Mouse (Mus musculus): ENCODE measurements around the gene Usf2.

Gene Usf2

GRCm38 (mm10) chr7:30956756-30957366 lies at the start of gene Usf2:
TSS of gene Usf2 (minus strand) at chr7:30956803.
- peak; percentile 79 for DNase-seq

- DNase-seq: no peak
Measured at GRCm38 (mm10) chr7:31002650-31003049, 46.0 kb upstream of the Usf2 start.

DNA sequence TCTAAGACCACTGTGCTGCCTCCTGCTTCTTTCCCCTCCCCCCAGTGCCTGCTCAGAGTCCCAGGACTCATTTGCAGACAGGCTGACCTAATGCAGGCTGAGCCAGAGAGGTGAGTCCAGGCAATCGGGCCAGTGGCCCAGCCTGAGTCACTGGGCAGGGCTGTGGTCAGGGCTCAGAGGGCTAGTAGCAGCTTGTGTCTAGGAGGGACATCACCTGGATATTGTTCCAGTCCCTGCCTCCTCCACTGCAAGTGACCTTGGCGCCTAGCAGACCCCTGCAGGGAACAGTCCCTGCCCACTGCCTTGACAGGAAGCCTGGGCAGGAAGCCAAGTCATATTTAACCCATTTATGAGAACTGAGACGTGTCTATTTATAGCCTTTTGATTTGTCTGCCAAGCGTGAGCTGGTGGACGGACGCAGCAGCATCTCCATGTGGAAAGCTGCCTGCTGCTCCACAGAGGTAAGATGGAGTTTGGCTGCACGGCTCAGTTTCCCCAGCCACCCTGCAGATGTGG lies 44.0 kb upstream of the Usf2 start:
- peak; percentile 10 for DNase-seq

- DNase-seq: no peak
Measured at GRCm38 (mm10) chr7:30996491-30996890, 39.9 kb upstream of the Usf2 start.

DNA sequence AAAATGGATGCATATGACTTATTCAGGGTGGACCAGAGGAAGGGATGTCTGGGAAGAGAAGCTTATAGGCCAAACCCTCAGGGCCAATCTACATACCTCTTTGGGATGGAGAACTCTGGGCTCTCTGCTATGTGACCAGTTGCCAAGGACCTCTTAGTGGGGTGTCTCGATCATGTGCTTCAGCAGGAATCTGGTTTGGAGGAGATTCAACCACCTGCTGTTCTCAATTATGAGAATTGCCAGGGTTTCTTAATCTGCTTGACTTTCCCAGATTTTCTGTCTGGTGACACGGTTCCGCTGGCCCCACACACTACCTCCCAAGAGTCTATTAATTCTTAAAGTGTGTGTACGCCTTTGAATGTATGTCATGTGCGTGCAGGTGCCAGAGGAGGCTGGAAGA lies 37.4 kb upstream of the Usf2 start:
- no peak for DNase-seq

DNA sequence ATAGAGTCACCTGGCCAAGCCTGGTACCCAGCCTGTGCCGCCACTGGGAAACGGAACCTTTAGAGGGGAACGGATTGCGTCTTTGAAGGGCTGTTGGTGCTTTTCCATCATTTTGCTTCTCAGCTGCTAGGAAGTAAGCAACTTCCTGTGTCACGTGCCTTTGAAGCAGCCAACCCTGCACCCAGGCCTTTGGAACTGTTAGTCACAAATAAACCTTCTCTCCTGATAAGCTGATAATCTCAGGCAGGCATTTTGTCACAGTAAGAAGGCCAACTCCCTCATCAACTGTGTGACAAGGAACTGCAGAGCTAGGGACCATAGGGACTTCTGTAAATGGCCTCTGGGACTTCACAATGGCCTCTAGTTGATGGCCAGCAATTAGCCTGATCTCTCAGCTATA lies 35.5 kb upstream of the Usf2 start:
- no peak for DNase-seq

DNA sequence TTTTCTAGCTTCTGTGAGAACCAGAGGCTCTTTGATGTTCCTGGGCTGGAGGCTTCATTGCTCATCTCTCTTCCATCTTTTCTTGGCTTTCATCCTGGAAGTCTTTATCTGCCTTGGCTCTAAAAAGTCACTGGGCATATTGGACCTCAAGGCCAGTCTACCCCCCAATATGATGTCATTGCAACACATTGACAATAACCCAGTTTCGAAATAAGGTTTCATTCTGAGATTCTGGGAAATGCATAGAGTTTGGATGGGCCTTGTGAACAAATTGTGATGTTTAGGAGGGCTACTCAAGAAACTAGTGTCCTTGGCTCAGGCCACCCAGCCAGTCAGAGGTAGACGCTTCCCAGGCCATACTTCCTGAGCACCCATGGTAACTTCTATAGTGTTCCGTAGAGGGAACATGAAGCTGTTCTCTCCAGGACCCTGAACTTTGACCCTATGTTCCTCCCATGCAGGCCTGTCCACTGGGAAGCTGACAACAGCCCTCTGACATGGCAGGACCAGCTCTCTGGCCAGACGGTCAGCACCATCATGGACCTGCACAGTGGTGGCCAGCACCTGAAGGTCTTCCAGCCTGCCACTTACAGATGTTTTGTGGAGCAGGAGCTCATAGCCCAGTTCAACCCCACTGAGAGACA lies 32.0 kb upstream of the Usf2 start:
- no peak for DNase-seq

- no peak for DNase-seq
Measured at GRCm38 (mm10) chr7:30985357-30985756, 28.8 kb upstream of the Usf2 start.

DNA sequence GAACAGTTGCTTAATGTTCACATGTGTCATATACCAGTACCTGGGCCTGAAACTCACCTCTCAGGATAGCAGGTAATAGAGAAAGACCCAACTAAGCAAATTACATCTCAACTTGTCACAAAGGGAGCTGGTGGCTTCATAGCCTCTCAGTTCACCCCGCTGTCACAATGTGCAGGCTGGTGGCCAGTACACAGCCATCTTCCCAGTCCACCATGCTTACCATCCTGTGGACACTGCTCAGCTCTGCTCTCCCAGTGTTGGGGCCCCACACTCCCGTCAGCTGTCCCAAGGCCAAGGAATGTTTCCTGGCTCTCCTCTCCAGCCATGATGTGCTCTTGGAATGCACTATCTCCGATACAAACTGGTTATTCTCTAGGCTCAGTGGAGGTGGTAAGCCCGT lies 25.1 kb upstream of the Usf2 start:
- DNase-seq: no peak

GRCm38 (mm10) chr7:30973501-30974289 lies 17.1 kb upstream of the Usf2 start, which contains the start of gene Fam187b:
TSS of gene Fam187b (plus strand) at chr7:30973790.
- DNase-seq: peak; percentile 73

GRCm38 (mm10) chr7:30973251-30973500 lies 16.6 kb upstream of the Usf2 start, which contains the start of gene Lsr:
TSS of gene Lsr (minus strand) at chr7:30973464.
- DNase-seq: no peak

- DNase-seq: no peak
Measured at GRCm38 (mm10) chr7:30972426-30973250, 16.0 kb upstream of the Usf2 start.

DNA sequence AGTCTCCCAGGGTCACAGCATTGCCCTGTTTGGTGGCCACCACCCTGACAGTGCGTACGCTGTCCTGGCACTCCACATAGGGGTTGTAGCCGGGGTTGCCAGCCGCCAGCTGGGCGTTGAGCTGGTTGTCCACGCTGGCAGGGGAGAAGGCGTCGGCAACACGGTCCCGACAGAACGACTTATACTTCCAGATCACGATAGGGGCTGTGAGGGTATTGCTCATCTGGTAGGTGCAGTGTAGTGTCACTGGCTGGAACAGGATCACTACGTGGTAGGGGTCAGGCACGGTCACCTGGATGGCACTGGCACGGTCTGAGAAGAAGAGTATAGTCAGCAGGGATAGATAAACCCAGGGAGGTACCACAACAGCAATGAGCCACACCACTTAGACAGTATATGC lies 15.3 kb upstream of the Usf2 start:
- no peak for DNase-seq

DNA sequence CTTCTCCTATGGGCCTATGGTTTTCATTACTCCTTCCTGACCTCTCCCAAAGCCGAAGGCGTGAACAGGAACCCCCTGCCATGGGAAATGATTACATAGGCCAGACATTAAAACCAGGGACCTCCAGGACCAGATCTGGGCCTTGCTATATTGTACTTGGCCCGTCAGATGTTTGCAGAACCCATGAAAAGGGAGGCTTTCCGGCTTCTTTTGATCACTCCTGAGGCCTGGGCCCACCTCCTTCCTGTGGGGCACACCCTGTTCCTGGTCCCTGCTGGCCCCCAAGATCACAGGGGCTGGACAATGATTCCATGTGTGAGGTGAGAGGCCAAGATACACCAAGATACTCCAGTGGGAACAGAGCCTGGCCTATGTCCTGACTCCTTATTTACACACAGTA lies 12.6 kb upstream of the Usf2 start:
- no peak for DNase-seq

DNA sequence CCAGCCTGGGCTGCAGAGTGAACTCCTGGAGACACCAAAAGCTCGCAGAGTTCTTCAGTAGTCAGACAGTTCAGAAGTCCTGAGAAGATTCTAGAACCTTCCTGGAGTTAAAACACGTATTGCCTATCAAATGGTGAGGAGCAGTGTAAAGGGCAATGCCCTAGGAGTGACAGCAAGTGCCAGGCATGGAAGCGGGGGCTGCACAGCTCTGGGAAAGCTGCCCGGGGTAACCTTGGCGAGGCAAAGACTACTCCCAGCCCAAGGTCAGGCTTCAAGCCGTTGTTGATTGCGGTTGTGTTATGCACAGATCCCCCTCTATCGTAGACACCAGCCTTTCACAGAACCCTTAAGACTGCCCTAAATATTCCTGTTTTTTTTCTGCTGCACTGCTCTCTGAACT lies 12.0 kb upstream of the Usf2 start:
- DNase-seq: no peak

DNA sequence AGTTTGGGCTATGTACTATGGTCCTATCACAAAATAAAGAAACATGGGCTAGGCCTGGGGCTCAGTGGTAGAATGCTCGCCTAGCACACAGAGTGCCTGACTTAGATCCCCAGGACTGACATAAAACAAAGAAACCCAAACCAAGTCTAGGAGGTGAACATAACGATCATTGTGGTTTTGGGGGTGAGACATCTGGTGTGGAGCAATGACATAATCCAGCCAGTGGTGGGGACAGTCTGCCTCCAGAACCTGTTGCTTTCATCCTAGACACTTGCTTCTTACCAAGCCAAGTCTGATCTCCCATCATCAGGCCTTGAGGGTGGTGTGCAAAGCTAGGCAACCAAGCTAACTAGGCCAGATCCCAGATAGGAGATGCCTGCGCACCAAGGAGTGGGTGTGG lies 10.1 kb upstream of the Usf2 start:
- DNase-seq: no peak

GRCm38 (mm10) chr7:30965677-30966076 lies 9.1 kb upstream of the Usf2 start:
- DNase-seq: no peak

DNA sequence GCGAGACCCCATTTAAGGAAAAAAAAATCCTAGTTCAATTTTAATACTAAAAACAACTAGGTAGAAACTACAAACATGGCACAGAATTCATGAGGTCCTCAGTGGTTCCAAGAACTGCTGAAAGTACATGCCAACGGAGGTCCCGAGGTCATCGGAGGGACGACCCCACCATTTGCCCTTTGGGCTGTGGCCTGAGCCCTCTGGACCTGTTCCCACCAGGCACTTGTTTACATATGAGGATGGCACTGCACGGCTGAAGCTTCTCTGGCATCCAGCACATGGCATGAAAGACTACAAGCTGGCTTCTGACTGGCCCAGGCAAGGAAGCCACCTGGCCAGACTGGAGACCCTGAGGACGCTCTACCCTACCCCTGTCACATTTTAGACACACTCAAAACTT lies 7.8 kb upstream of the Usf2 start:
- no peak for DNase-seq

GRCm38 (mm10) chr7:30962862-30963261 lies 6.3 kb upstream of the Usf2 start:
- no peak for DNase-seq

DNA sequence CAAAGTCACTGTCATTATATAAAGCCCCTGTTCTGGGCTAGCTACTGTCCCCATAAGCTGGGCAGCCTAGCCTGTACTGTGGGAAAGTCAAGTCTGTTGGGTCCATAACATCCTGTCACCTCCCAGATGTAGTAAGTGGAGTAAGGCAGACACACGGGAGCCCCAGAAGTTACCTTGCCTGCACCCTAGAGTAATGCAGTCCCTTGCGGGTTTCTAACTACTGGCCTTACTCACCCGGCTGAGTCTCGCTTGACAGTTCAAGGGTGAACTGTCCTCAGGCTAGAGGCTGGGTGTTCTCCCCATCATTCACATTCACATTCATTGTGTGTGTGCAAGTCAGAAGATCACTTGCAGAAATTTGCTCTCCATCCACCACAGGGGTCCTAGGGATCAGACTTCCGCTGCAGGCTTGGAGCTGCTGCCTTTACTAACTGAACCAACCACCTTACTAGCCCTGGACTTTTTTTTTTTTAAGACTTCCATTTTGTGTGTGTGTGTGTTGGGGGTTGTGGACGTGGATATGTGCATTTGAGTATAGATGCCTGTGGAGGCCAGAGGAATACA lies 3.3 kb upstream of the Usf2 start:
- DNase-seq: no peak

GRCm38 (mm10) chr7:30958866-30959487 lies 2.4 kb upstream of the Usf2 start:
- no peak for DNase-seq

DNA sequence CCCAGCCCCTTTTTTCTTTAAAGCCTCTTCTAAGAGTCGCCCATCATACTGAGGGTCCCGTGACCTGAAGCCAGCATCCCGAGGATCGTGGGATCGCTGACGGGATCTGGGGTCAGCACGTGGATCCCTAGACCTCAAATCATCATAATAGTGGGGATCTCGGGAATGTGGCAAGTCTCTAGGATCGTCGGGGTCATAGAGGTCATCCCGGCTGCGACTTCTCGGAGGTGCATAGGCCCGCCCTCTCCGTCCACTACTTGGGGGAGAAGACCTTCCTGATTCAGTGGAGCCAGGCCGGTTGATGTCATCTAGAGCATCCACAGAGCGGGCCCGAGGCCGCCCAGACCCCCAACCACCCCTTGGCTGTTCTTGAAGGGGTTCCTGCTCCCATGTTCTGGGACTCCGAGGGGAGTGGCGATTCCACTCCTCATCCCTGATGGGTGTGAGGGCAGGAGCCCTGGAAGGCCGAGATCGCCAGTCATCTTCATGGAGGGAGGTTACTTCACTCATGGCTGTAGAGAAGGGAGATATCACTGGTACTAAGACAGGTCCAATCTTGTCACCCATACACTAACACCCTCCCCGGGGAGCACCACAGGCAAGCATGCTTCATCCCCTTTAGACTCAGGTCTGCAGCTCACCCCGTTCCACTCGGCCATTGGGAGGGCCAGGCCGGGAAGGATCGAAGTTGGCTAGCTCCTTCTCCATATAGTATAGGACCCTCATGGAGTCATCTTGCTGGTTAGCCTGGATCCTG lies 1.7 kb upstream of the Usf2 start:
- peak; percentile 51 for DNase-seq

All from cerebellum, adult 11 months (tissue).